Mouse (Mus musculus) left cerebral cortex, adult 9 months (tissue): ENCODE measurements around the gene B3galt1.
A peak's percentile ranks its signal among the peaks of the same experiment; 100 is the strongest.

Source experiments
- DNase-seq, 2 experiments: peaks; one replicate each; pipeline ENCODE4 v3.0.0; 2022; ENCODE audit warnings: low spot score in 2 of 2

B3galt1 gene

GRCm38 (mm10) chr2:68053243-68053642, 487.6 kb downstream of the B3galt1 start:
- DNase-seq, result no peak

- DNase-seq, result no peak
Measured at GRCm38 (mm10) chr2:68061341-68061740, 495.7 kb downstream of the B3galt1 start.

GRCm38 (mm10) chr2:68079426-68080360, 514.0 kb downstream of the B3galt1 start:
- no peak for DNase-seq

GRCm38 (mm10) chr2:68080872-68081280, 515.2 kb downstream of the B3galt1 start:
- DNase-seq, result peak in 1 of 2 experiments; percentile 17

GRCm38 (mm10) chr2:68084483-68084882, 518.8 kb downstream of the B3galt1 start:
- DNase-seq, result no peak

GRCm38 (mm10) chr2:68086101-68086500, 520.4 kb downstream of the B3galt1 start:
- no peak for DNase-seq

GRCm38 (mm10) chr2:68091559-68091958, 525.9 kb downstream of the B3galt1 start:
- DNase-seq, result no peak

- no peak for DNase-seq
Measured at GRCm38 (mm10) chr2:68104641-68105040, 539.0 kb downstream of the B3galt1 start.

GRCm38 (mm10) chr2:68118076-68118475, 552.4 kb downstream of the B3galt1 start:
- DNase-seq, result no peak

- DNase-seq, result no peak
Measured at GRCm38 (mm10) chr2:68124751-68125150, 559.1 kb downstream of the B3galt1 start.

GRCm38 (mm10) chr2:68141094-68141493, 575.4 kb downstream of the B3galt1 start:
- DNase-seq, result no peak

- DNase-seq, result no peak
Measured at GRCm38 (mm10) chr2:68143292-68143691, 577.6 kb downstream of the B3galt1 start.

GRCm38 (mm10) chr2:68159751-68160150, 594.1 kb downstream of the B3galt1 start:
- no peak for DNase-seq

GRCm38 (mm10) chr2:68160566-68160965, 594.9 kb downstream of the B3galt1 start:
- no peak for DNase-seq

GRCm38 (mm10) chr2:68162012-68162411, 596.3 kb downstream of the B3galt1 start:
- no peak for DNase-seq

GRCm38 (mm10) chr2:68171306-68171705, 605.6 kb downstream of the B3galt1 start:
- DNase-seq, result no peak
